Mouse (Mus musculus): Measurements from ENCODE around the gene Ssr1.

Gene Ssr1

DNA sequence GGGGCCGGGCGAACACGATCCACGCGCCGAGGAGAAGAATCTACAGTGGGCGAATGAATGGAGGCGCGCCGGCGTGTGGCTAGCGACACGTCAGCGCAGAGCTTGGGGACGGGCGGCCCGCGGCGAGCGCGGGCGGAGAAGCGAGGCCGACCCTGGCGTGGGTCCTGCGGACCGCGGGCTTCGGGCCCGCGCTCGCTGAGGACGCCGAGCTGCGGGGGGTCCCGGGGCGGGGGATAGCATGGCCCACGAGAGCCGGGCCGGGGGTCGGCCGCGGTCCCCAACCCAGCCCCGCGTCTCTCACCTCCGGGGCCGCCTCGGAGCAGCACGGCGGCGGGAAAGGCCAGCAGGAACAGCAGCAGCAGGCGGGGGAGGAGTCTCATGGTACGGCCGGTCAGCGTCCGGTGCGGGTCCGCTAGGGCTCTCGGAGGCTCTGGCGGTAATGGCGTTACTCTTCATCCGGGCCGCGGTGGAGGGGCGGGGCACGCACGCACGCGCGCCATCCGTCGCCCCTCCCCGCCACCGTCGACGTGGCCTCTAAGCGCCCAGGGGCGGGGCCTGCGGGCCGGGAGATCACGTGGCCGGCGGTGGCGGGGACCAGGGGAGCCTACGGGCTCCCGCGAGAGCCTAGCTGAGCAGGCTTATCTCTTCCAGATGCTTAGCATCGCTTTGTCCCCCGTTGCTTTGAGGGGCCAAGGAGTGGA, at the start of gene Ssr1:
Ssr1 (minus strand) TSS at position 514 of the 701 bp plus-strand sequence.
- peak; percentile 94 to 95 for DNase-seq

DNA sequence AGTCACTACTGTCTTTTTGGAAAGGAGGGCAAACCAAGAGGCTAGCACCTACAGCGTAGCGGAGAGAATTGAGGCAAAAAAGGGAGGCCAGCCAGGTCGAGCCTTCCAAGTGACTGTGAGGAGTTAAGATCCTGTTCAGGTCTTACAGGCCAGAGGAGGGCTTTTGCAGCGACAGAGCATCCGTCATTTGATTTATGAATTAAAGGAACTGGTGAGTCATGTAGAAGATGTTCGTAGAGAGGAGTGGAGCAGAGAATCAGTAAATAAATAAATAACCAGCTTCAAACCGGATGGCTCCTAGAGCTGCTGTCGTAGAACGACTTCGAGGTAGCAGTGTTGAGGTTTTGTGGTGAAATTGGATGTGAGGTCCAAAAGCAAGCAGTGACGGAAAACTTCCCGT, 43.8 kb upstream of the Ssr1 start:
- DNase-seq: peak in 1 of 2 experiments; percentile 4

DNA sequence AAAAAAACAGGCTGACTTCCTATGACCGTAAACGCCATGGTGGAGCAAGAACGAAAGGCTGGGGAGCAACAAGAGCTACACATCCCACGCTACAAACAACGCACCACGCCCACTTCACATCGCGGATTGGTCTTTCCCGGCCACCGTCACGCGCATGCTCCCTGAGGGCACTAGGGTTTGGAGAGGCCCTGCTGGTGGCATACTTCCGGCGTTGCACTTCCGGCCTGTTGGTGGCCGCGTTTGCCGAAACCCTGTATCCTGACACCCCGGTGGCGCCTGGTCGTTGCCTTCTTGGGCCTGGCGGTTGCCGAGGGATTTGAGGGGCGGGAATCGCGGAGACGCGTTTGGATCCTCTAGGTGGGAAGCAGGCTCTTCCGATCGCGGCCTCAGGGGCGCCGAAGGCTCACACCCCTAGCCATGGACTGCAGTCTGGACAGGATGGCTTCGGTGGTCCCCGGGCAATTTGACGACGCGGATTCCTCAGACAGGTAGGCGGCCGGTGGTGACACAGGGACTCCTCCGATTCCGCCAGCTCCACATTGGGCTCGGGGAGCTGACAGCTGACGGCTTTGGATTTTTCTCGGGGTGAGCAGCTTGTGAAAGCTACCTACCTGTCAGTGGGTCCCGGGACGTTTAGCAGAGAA, 43.1 kb upstream of the Ssr1 start, which contains the start of gene Cage1:
Cage1 (minus strand) TSS at position 26 of the 644 bp plus-strand sequence.
- peak; percentile 96 to 98 for DNase-seq

DNA sequence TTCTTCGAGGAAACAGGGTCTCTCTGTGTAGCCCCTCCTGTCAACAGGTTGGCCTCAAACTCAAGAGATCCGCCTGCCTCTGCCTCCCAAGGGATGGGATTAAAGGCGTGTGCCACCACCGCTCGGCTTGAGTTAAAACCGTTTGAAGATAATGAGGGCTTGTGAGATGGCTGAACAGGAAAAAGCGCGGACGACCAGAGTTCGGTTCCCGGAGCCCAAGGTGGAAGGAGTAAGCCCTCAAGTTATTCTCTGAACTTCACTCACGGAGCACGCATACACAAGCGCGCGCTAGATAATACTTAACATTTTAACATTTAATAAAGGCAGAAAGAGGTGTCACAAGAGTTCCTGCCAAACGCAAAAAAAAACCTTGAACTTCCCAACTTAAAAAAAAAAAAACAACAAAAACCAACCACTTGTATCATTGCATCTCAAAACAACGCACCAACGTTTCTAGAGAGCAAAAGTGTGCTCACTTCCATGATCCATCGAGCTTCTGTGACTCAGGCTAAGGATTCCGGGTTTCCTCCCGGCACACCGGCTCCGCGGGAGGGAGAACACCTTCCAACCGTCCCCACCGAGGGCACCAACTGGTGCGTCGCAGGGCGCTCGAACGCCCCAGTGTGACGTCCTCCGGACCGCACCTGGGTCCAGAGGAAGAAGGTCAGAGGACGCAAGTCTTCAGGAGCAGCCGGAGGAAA, 42.5 kb upstream of the Ssr1 start, which contains the start of gene Riok1:
Riok1 (plus strand) TSS at position 653 of the 701 bp plus-strand sequence.
- peak; percentile 4 to 10 for DNase-seq

DNA sequence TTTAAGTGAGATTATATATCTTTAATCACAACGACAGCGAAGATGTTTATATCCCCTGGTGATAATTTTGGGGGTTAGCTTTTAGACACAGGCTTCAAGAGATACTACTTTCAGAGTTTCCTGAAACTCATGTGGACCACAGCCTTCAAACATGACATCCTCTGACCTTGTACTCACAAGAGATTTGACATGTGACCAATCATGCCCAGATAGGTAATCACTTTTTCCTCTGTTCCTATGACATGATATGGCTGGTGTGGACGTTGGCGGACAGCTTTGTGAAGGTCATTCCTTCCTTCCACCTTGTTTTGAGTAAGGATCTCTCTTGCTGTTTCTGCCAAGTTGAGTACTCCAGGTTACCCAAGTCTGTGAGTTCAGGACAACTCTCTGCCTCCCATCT, 34.4 kb upstream of the Ssr1 start:
- no peak for DNase-seq

DNA sequence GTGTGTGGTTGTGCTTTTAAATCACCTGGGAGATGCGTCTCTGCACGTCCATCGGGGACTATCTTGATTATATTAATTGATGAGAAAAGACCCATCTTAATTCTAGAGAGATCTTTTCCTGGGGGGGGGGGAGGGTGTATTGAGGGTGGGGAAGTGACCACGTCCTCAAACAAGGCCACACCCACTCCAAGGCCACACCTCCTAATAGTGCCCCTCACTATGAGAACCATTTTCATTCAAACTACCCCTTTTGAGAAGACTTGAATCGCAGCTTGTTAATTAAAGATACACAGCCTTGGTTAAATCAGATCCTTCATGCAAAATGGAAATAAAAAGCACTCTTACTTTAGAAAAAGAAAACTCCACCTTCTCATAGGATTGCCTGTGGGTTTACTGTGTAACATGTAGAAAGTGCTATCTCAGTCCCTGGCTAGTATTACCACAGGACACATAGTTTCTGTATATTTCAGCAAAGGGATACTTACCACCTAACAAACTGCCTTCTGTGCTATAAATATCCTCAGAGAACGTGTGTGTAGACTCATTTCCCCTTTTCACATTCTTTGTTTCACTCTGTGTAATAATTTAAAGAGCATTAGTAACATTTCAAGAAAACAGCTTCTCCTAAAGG, 33.7 kb upstream of the Ssr1 start:
- no peak for DNase-seq

DNA sequence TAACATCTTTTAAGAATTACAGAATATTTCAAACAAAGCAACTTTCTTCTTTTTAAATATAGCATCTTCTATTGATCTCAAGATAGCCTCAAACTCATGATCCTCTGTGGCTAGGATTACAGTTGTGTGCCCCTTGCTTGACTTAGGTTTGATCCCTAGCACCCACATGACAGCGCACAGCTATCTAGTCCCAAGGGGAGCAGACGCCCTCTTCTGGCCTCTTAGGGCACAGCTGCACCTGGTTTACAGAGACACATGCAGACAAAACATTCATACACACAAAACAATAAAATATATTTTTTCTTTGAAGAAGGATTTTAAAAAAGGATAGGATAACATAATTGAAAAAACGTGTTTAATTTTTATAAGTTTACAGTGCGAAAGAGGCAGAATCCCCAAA, 31.9 kb upstream of the Ssr1 start:
- no peak for DNase-seq

DNA sequence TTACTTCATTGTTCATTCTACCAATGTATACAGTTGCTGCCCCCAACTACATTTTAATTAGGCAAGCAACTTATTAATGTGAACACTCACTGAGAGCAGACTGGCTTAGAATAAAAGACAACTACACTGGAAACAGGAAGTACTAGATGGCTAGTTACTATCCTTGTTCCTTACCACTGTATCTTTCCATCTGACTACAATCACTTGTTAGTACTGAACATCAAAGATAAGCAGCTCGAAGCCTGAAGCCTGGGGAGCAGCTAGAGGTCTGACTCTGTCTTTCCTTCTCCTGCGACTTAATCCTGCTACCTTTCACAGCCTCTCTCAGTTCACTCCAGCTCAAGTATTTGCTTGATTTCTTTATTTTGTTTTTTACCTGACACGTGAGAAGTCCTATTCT, 24.8 kb upstream of the Ssr1 start:
- DNase-seq: no peak

DNA sequence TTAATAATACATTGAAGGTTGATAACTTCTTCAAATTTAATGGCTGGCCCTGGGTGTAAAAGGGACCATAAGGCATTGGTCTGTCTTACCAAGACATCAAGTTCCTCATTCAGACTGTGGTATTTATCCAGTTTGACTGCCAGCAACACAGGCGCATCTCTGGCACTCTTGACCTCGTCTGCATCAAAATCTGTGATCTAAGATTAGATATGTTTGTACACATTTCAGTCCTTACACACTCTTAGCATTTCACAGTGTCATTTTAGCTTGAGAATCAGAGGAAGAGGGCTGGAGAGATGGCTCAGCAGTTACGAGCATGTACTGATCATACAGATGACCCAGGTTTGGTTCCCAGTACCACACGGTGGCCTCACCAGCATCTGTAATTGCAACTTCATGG, 21.6 kb upstream of the Ssr1 start:
- no peak for DNase-seq

DNA sequence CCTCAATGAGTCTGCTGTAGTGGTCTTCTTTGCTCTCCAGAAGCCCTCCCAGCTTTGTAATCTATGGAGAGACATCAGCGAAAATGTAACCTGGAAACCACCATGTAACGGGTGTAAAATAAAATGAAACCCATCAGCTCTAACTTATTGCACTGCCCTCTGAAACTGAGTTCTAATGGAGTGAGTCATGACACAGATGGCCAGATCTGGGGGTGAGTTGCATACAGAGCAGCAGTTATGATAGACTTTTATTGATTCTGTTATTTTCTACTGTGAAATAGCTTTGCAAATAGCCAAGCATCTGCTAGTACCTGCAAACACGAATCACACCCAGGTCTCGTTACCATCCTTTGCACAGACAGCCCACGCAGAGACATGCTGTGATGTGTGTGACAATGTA, 18.4 kb upstream of the Ssr1 start:
- no peak for DNase-seq

DNA sequence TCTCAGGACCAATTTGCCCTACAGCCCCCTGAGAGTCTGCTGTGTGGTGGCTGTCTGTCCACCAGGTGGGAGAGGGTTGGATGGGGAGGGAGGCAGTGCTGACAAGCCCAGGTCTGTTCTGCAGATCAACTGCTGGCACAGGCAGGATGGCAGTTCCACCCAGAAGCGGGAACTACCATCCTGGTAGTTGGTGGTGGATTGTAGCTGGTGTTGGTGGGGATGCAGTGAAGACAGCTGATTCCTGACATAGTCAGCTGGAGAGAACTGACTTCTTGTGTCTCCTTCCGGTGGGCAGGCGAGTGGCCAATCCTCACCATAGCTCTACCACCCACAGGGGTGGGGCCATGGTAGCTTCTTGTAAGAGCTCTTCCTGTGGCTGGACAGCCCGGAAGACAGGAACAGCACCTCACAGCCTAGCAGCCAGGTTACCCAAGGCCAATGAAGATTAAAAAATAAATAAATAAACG, 16.5 kb upstream of the Ssr1 start:
- DNase-seq: no peak

DNA sequence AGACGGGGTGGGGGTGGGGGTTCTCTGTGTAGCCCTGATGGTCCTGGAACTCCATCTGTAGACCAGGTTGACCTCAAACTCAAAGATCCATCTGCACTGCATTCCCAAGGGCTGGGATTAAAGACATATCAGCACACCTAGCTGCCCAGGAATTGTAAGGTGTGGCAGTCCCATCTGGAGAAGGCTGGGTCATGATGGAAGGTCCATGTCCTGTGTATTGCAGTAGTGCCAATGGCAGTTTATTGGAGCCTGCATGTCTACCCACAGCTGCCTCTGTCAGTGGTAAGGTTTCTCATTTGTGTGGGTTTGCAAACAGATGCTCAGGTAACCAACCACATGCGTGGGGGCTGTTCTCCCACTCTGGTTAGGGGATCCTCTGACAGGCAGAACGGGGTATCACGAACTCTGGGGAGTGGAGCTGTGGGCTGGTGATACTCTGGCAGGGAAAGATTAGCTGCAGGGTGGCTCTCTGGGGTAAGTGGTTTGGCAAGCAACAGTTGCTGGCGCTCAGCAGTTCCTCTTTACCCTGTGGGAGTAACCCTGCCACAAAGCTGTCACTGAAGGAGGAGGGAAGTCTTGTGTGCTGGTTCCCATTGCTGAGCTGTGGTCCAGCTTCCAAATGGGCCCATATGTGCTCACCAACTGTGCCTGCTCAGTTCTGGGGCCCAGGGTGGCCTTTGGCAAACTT, 15.8 kb upstream of the Ssr1 start:
- DNase-seq: no peak

DNA sequence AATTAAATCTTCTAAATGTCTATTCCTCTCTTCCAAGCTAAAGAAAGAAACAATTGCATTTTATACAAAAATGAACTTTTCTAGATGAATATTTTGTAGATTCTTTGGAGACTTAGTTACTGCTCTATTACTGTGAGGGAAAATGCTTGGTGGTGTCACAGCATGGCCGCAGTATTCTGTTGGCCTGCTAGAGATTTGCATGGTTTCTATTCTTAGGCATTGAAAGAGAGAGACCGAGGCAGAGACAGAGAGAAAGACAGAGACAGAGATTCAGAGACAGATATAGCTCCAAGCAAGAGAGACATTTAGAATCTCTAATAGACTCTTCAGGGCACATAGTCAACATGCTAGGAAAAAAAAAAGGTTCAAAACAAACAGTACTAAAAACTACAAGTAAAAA, 14.0 kb upstream of the Ssr1 start:
- DNase-seq: no peak

DNA sequence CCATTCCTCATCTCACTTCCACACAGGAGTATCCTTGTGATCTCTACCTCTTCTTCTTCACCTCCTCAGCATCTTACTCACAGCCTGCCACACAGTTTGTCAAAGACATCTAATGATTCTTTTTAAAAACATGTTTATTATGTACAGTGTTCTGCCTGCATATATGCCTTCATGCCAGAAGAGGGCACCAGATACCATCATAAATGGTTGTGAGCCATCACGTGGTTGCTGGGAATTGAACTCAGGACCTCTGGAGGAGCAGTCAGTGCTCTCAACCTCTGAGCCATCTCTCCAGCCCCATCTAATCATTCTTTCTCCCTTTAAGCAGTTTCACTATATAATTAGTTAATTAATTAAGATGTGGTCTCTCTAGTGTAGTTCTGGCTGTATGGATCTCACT, 8.4 kb upstream of the Ssr1 start:
- no peak for DNase-seq

DNA sequence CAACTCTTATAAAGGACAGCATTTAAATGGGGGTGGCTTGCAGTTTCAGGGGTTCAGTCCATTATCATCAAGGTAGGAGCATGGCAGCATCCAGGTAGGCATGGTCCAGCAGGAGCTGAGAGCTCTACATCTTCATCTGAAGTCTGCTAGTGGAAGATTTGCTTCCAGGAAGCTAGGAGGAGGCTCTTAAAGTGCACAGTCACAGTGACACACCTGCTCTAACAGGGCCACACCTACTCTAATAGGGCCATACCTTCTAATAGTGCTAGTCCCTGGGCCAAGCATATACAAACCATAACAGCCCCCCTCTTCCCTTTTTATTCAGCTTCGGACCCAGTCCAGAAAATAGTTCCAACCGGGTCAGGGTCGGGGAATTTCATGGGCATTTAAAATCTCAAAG, 5.7 kb upstream of the Ssr1 start:
- DNase-seq: no peak

DNA sequence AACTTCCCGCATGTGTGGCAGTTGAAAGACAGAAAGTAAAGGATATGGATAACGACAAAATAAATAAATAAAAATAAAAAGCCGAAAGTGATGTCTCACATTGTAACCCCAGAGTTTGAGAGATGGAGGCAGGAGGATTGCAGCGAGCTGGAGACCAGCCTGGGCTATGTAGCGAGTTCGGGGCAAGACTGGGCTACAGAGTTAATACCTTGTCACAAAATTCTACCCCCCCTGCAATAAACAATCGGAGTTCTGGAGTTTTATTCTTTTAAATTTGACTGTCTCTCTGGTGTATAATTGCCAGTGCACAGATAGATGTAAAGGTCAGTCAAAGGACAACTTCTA, 360 bp upstream of the Ssr1 start:
- DNase-seq: no peak

DNA sequence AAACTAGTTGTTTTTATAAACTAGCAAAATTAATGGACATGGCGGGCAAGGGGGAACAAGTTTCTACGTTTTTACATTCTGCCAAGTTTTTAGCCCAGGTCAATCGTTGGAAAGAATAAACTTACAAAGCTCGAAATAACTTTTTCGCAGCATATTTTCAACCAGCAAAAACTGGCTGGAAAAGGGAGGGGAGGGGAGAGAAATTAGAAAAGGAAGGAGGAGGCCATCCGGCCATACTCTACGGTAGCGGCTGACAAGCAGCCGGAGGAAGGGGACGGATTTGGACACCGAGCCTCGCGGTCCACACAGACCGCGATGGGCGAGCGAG, 677 bp downstream of the Ssr1 start:
- no peak for DNase-seq

DNA sequence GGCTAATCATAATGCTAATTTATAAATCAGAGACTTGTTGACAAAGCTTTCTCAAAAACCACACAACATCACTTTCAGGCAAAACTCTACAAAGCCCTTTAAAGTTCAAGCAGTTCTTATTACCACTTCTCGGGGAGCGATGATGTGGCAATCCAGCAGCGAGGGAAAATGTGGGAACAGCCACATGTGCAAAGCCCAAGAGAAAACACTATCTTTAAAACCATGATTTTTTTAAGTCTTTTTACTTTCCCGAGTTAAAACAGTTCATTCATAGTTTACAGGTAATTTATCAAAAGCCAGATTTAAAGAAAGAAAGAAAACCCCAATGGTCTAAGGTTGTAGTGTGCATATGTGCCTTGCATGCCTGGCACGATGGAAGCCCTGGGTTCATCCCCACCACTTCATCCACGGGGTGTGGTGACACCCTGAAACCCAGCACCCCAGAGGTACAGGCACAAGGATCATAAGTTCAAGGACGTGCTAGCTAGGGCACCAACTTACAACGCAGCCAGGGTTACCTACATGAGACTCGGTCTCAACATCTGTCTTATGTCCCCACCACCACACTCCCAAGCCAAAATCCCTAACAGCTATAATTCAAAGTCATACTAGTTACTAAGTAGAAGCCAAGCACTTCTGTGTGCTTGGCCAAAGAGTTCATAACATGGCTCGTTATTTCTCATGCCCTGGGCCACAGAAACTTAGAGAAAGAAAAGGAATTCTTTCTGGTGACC, 1.2 kb downstream of the Ssr1 start:
- DNase-seq: no peak

DNA sequence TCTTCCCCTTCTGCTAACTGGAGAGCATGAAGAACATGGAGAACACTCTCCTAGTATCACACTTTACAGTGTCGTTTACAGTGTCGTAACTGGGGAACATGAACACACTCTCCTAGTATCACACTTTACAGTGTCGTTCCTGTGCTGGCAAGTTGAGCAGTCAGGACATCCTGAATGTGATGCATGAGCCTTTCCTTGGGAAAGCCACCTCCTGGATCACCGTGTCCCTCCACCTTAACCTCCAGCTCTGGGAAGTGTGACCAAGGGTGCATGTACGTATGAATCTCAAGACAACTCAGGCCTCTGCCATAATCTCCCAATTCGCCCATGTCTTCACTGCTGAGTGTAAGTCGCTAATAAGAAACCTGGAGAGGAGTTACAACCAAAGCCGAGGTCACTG, 4.3 kb downstream of the Ssr1 start:
- no peak for DNase-seq

DNA sequence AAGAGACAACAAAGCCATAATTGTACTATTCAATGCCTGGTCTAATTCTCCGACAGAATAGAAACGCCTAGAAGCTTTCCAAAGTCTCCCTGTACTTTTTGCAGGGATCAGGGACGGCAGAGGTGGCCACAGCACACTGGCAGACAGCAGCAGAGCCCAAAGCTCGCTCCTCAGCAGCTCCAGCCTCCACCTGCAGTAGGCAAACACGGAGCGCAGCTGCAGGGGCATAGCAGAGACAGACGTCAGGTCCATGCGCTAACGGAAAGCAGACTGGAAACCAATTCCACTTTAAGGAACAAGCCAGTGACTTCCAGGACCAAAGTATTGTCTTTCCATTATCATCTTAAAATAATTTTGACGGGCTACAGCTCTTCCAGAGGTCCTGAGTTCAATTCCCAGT, 7.9 kb downstream of the Ssr1 start:
- DNase-seq: no peak

DNA sequence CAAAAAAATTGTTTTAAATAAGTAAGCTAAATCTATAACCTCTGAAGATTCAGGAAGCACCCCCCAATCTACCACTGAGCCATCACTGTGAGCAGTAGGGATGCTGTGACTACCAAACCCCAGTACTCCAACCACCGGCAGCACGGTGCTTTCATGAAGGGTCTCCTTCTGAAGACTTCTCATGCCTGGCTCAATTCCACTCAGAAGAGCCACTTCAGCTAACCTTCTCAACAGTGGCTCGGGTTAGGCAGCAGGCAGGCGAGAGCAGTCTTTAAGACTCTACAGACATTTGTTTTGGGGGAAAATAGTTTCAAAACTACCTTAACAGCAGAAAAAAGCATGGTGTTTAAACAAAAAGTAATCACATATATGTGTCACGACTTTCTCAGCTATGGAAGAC, 13.0 kb downstream of the Ssr1 start:
- DNase-seq: no peak

DNA sequence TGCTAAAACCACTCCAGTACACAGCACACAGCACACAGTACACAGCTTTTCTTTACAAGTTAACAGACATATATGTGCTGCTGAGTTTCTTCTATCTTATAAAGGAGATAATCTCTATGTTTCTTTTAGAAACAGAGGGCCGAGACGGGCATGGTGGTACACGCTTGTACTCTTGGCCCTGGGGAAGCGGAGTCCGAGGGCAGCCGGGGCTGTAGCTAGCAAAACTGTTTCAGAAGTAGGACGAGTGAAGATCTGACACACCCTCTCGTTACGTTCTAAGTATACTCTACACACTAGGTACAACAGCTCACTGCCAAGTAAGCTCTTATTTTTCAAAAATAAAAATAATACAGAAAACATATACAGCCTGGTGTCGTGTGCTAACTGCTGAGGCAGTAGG, 13.7 kb downstream of the Ssr1 start:
- DNase-seq: no peak
